Mouse (Mus musculus) bone marrow macrophage, adult 2 months (primary cell): ENCODE results near the gene Entpd1. TPM values are rescaled to one million over a fixed set of nuclear protein-coding genes. Genes with fewer than 3 reads are reported as not detected.

Experiments used
- H3K27ac ChIP-seq: 2 replicates; pipeline ENCODE4 v1.5.1; 2012; ENCODE audit warnings: low read depth, low read length; ENCODE audit not compliant: insufficient read depth
- H3K4me1 ChIP-seq: 2 replicates; pipeline ENCODE4 v1.6.1; 2012; ENCODE audit warnings: low read length; ENCODE audit not compliant: control insufficient read depth, insufficient read depth
- H3K4me3 ChIP-seq: 2 replicates; pipeline ENCODE4 v1.5.1; 2012; ENCODE audit warnings: mild to moderate bottlenecking, low read length, moderate library complexity; ENCODE audit not compliant: insufficient read depth
- CTCF ChIP-seq: IDR thresholded peaks from 2 replicates; pipeline ENCODE4 v1.5.1; 2012; ENCODE audit warnings: low read depth, mild to moderate bottlenecking, low read length, moderate library complexity
- POLR2A ChIP-seq: IDR thresholded peaks from 2 replicates; pipeline ENCODE4 v1.6.1; 2012; ENCODE audit warnings: mild to moderate bottlenecking, low read depth, low read length, borderline replicate concordance
- polyA plus RNA-seq: library from polyadenylated mRNA; stranded (reverse); fragments of >200 nt; gene quantifications from 2 replicates; pipeline ENCODE4 v1.2.4, GENCODE M21; 2012; ENCODE audit not compliant: missing spikeins, insufficient read depth, insufficient read length

Entpd1 gene
- polyA plus RNA-seq, 1 experiment = 194 TPM

- no peak overlapping the region for H3K27ac ChIP-seq
These were observed 157.2 kb downstream of the Entpd1 start for GRCm38 (mm10) chr19:40769341-40769770.

GRCm38 (mm10) chr19:40788004-40788714 lies 176.0 kb downstream of the Entpd1 start:
- Histone ChIP-seq H3K27ac (no peak overlapping the region), H3K4me1 (peaks cover 12% of the 10 kb centered on the region), H3K4me3 (no peak overlapping the region)
- TF ChIP-seq POLR2A (no peak), CTCF (no peak)

More at GRCm38 (mm10) chr19:40769341-40769770, 157.2 kb downstream of the Entpd1 start:
- Histone ChIP-seq H3K4me1 (no peaks in the 10 kb centered on the region), H3K4me3 (no peak overlapping the region)
- TF ChIP-seq POLR2A (no peak), CTCF (no peak)

- Histone ChIP-seq H3K4me1 (peaks cover 12% of the 10 kb centered on the region), H3K27ac (no peak overlapping the region), H3K4me3 (no peak overlapping the region)
- TF ChIP-seq CTCF (no peak), POLR2A (no peak)
These were observed 176.5 kb downstream of the Entpd1 start for GRCm38 (mm10) chr19:40788715-40789084.

Other genes with a start within 250 kb of the Entpd1 start
- gene Sorbs1, start 98.6 kb upstream of the Entpd1 start, polyA plus RNA-seq = 2.2 and 3.4 TPM in 2 replicates
- 3.4 and 4.3 TPM in 2 replicates for gene Aldh18a1, start 23.9 kb upstream of the Entpd1 start, polyA plus RNA-seq
- 12.6 and 13.9 TPM in 2 replicates for gene Tctn3, start 133 bp upstream of the Entpd1 start, polyA plus RNA-seq
- gene Cc2d2b, start 136.4 kb downstream of the Entpd1 start, polyA plus RNA-seq = not detected in 2 replicates
- 3.6 and 3.8 TPM in 2 replicates for gene Ccnj, start 218.9 kb downstream of the Entpd1 start, polyA plus RNA-seq